Mouse (Mus musculus): ENCODE data around the gene Adipoq. TPM values are rescaled to one million over a fixed set of nuclear protein-coding genes. Genes with fewer than 3 reads are reported as not detected.
A peak's percentile ranks its signal among the peaks of the same experiment; 100 is the strongest.

The Adipoq gene
- total RNA-seq, 1 experiment from 2014 or later, result not detected

- ATAC-seq (replicated peaks; ENCODE audit: insufficient number of reproducible peaks, low FRiP score, low TSS enrichment, poor library complexity, severe bottlenecking), result peak; percentile 63; the same call in 1 of the 2 replicates
Observed at GRCm38 (mm10) chr16:23185824-23186223, 39.5 kb downstream of the Adipoq start.

- ATAC-seq (replicated peaks; ENCODE audit: insufficient number of reproducible peaks, low FRiP score, low TSS enrichment, poor library complexity, severe bottlenecking), result no peak
Observed at GRCm38 (mm10) chr16:23186418-23186817, 40.1 kb downstream of the Adipoq start.

GRCm38 (mm10) chr16:23187983-23188382, 41.6 kb downstream of the Adipoq start:
- no peak for ATAC-seq (replicated peaks; ENCODE audit: insufficient number of reproducible peaks, low FRiP score, low TSS enrichment, poor library complexity, severe bottlenecking)

- ATAC-seq (replicated peaks; ENCODE audit: insufficient number of reproducible peaks, low FRiP score, low TSS enrichment, poor library complexity, severe bottlenecking), result no peak
Observed at GRCm38 (mm10) chr16:23189612-23190011, 43.3 kb downstream of the Adipoq start.

GRCm38 (mm10) chr16:23191560-23192242, 45.4 kb downstream of the Adipoq start:
- no peak for ATAC-seq (replicated peaks; ENCODE audit: insufficient number of reproducible peaks, low FRiP score, low TSS enrichment, poor library complexity, severe bottlenecking)

GRCm38 (mm10) chr16:23195618-23196017, 49.3 kb downstream of the Adipoq start:
- peak; percentile 73 for ATAC-seq (replicated peaks; ENCODE audit: insufficient number of reproducible peaks, low FRiP score, low TSS enrichment, poor library complexity, severe bottlenecking)

GRCm38 (mm10) chr16:23196296-23196695, 50.0 kb downstream of the Adipoq start:
- ATAC-seq (replicated peaks; ENCODE audit: insufficient number of reproducible peaks, low FRiP score, low TSS enrichment, poor library complexity, severe bottlenecking), result no peak

GRCm38 (mm10) chr16:23196791-23197190, 50.5 kb downstream of the Adipoq start:
- no peak for ATAC-seq (replicated peaks; ENCODE audit: insufficient number of reproducible peaks, low FRiP score, low TSS enrichment, poor library complexity, severe bottlenecking)

- ATAC-seq (replicated peaks; ENCODE audit: insufficient number of reproducible peaks, low FRiP score, low TSS enrichment, poor library complexity, severe bottlenecking), result no peak
Observed at GRCm38 (mm10) chr16:23201498-23201897, 55.2 kb downstream of the Adipoq start.

Other genes starting within 250 kb of the Adipoq start
- gene Fetub, start 228.2 kb upstream of the Adipoq start, total RNA-seq (2017), result not detected in 3 replicates
- not detected in 3 replicates for gene Hrg, start 195.5 kb upstream of the Adipoq start, total RNA-seq (2017)
- gene Kng2, start 117.1 kb upstream of the Adipoq start, total RNA-seq (2017), result not detected in 3 replicates
- gene Kng1, start 88.7 kb upstream of the Adipoq start, total RNA-seq (2017), result not detected in 3 replicates
- 1,626 to 2,036 TPM (median 1,817 TPM) in 3 replicates for gene Eif4a2, start 39.1 kb upstream of the Adipoq start, total RNA-seq (2017)
- 6.0 to 13.5 TPM (median 12.6 TPM) in 3 replicates for gene Rfc4, start 18.8 kb upstream of the Adipoq start, total RNA-seq (2017)
- 27.2 to 29.6 TPM (median 27.3 TPM) in 3 replicates for gene St6gal1, start 78.2 kb downstream of the Adipoq start, total RNA-seq (2017)